Mouse (Mus musculus) liver, embryonic 11.5 days (tissue): Measurements from ENCODE around the gene Smyd4. TPM values are rescaled to one million over a fixed set of nuclear protein-coding genes. Genes with fewer than 3 reads are reported as not detected.

ENCODE experiments used
- ATAC-seq: fragments of 200-750 bp; cut with Nextera tagmentation; replicated peaks from 2 replicates; pipeline ENCODE4 v1.8.0; 2017; ENCODE audit warnings: moderate number of reproducible peaks, mild to moderate bottlenecking, moderate TSS enrichment, moderate library complexity; ENCODE audit not compliant: low FRiP score
- DNase-seq: peaks from one replicate; pipeline ENCODE4 v3.0.0-alpha.2; 2017; ENCODE audit warnings: low spot score
- H3K27ac ChIP-seq: fragments of 300-500 bp; sonication (generic); 2 replicates; pipeline ENCODE4 v1.5.1; 2014; ENCODE audit warnings: mild to moderate bottlenecking, low read depth, low read length, control low read depth
- H3K27me3 ChIP-seq: fragments of 300-500 bp; sonication (generic); replicated peaks from 2 replicates; pipeline ENCODE4 v1.6.1; 2014; ENCODE audit warnings: low read length, mixed read lengths; ENCODE audit not compliant: control insufficient read depth, insufficient read depth
- H3K36me3 ChIP-seq: fragments of 300-500 bp; sonication (generic); 2 replicates; pipeline ENCODE4 v1.6.1; 2014; ENCODE audit warnings: mild to moderate bottlenecking, low read length, moderate library complexity, mixed read lengths; ENCODE audit not compliant: control insufficient read depth, insufficient read depth
- H3K4me1 ChIP-seq: fragments of 300-500 bp; sonication (generic); replicated peaks from 2 replicates; pipeline ENCODE4 v1.6.1; 2014; ENCODE audit warnings: low read length, mixed read lengths; ENCODE audit not compliant: control insufficient read depth, insufficient read depth
- H3K4me2 ChIP-seq: fragments of 300-500 bp; sonication (generic); 2 replicates; pipeline ENCODE4 v1.6.1; 2014; ENCODE audit warnings: mild to moderate bottlenecking, control low read depth, moderate library complexity
- H3K4me3 ChIP-seq: fragments of 300-500 bp; sonication (generic); 2 replicates; pipeline ENCODE4 v1.5.1; 2014; ENCODE audit warnings: low read depth, low read length, control low read depth
- H3K9ac ChIP-seq: fragments of 300-500 bp; sonication (generic); 2 replicates; pipeline ENCODE4 v1.6.1; 2014; ENCODE audit warnings: low read depth, low read length, control low read depth
- H3K9me3 ChIP-seq: fragments of 300-500 bp; sonication (generic); 2 replicates; pipeline ENCODE4 v1.6.1; 2016; ENCODE audit warnings: low read length, inconsistent platforms, mixed read lengths; ENCODE audit not compliant: control insufficient read depth
- WGBS: fragments of 180-500 bp; shearing (Covaris S2); extraction: QIAGEN DNeasy Blood & Tissue Kit; methylation state at CpG from one replicate; pipeline ENCODE4 v1.1.7; 2014; 5-methylcytosine and 5-hydroxymethylcytosine counted together
- polyA plus RNA-seq: library from polyadenylated mRNA; unstranded; fragments of >200 nt; fragmentation: Nextera tagmentation; extraction: Ambion mirVana; gene quantifications from 2 replicates; pipeline ENCODE4 v1.2.1, GENCODE M21; 2014

Gene Smyd4
- polyA plus RNA-seq, result 10.4 and 10.9 TPM in 2 replicates

- Histone ChIP-seq H3K27me3 (no peaks in the 10 kb centered on the region), H3K4me2 (peak within 1 kb of the TSS; percentile 91), H3K9ac (peak within 1 kb of the TSS; percentile 93), H3K9me3 (no peaks in the 10 kb centered on the region), H3K36me3 (no peaks in the 10 kb centered on the region; the same call in 1 of the 2 replicates), H3K27ac (peak within 1 kb of the TSS; percentile 72), H3K4me3 (peak within 1 kb of the TSS; percentile 77), H3K4me1 (peaks cover 32% of the 10 kb centered on the region)
- DNase-seq (peak; percentile 94), ATAC-seq (peak; percentile 99)
- WGBS, result under 1% methylated on average over 56 of the region's 56 CpGs
These were observed at the start of gene Smyd4, which contains the start of gene Rpa1 for GRCm38 (mm10) chr11:75348199-75348889. Gene Smyd4, plus strand, starts transcription at chr11:75348433. Gene Rpa1, minus strand, starts transcription at chr11:75348324.

GRCm38 (mm10) chr11:75298491-75298890 is 49.7 kb upstream of the Smyd4 start:
- H3K9ac ChIP-seq, result no peak overlapping the region

GRCm38 (mm10) chr11:75299786-75300185 is 48.4 kb upstream of the Smyd4 start:
- H3K4me3 ChIP-seq, result no peak overlapping the region
- H3K27ac ChIP-seq, result no peak overlapping the region
- H3K4me2 ChIP-seq, result no peak overlapping the region
- H3K9me3 ChIP-seq, result no peaks in the 10 kb centered on the region
- no peak overlapping the region for H3K9ac ChIP-seq
- no peak for DNase-seq
- no peaks in the 10 kb centered on the region for H3K27me3 ChIP-seq
- peaks cover 27% of the 10 kb centered on the region for H3K4me1 ChIP-seq
- 90% methylated on average over 10 of the region's 10 CpGs for WGBS
- no peak for ATAC-seq
- H3K36me3 ChIP-seq, result peaks cover 23% of the 10 kb centered on the region

More at GRCm38 (mm10) chr11:75298491-75298890, 49.7 kb upstream of the Smyd4 start:
- 67% methylated on average over 11 of the region's 11 CpGs for WGBS
- ATAC-seq, result no peak
- no peak overlapping the region for H3K4me3 ChIP-seq
- no peaks in the 10 kb centered on the region; the same call in 1 of the 2 replicates for H3K27me3 ChIP-seq
- no peaks in the 10 kb centered on the region for H3K9me3 ChIP-seq
- peaks cover 35% of the 10 kb centered on the region for H3K4me1 ChIP-seq
- H3K27ac ChIP-seq, result no peak overlapping the region
- H3K4me2 ChIP-seq, result no peak overlapping the region
- peaks cover 23% of the 10 kb centered on the region for H3K36me3 ChIP-seq
- DNase-seq, result no peak

GRCm38 (mm10) chr11:75300954-75301353 is 47.3 kb upstream of the Smyd4 start:
- H3K27ac ChIP-seq, result peak overlapping the region; percentile 67

GRCm38 (mm10) chr11:75304797-75305196 is 43.4 kb upstream of the Smyd4 start:
- Histone ChIP-seq H3K9ac (no peak overlapping the region), H3K27ac (no peak overlapping the region), H3K27me3 (no peaks in the 10 kb centered on the region), H3K4me2 (no peak overlapping the region), H3K4me1 (peaks cover 18% of the 10 kb centered on the region), H3K4me3 (no peak overlapping the region), H3K36me3 (peaks cover 46% of the 10 kb centered on the region), H3K9me3 (no peaks in the 10 kb centered on the region)
- WGBS, result 74% methylated on average over 9 of the region's 9 CpGs
- no peak for ATAC-seq
- DNase-seq, result no peak

More at GRCm38 (mm10) chr11:75300954-75301353, 47.3 kb upstream of the Smyd4 start:
- H3K27me3 ChIP-seq, result no peaks in the 10 kb centered on the region
- peak overlapping the region; percentile 40 for H3K4me2 ChIP-seq
- no peak for DNase-seq
- peak overlapping the region; percentile 46 for H3K9ac ChIP-seq
- 53% methylated on average over 9 of the region's 9 CpGs for WGBS
- H3K4me3 ChIP-seq, result no peak overlapping the region
- H3K4me1 ChIP-seq, result peaks cover 24% of the 10 kb centered on the region
- peaks cover 29% of the 10 kb centered on the region for H3K36me3 ChIP-seq
- H3K9me3 ChIP-seq, result no peaks in the 10 kb centered on the region
- ATAC-seq, result peak; percentile 90

- no peak for ATAC-seq
- no peak for DNase-seq
- no peak overlapping the region for H3K9ac ChIP-seq
- peaks cover 2% of the 10 kb centered on the region; the same call in 1 of the 2 replicates for H3K4me1 ChIP-seq
- WGBS, result 92% methylated on average over 4 of the region's 4 CpGs
- H3K27ac ChIP-seq, result no peak overlapping the region
- H3K27me3 ChIP-seq, result no peaks in the 10 kb centered on the region
- H3K36me3 ChIP-seq, result peaks cover 52% of the 10 kb centered on the region
- no peak overlapping the region for H3K4me2 ChIP-seq
- H3K9me3 ChIP-seq, result no peaks in the 10 kb centered on the region
- no peak overlapping the region for H3K4me3 ChIP-seq
These were observed 39.6 kb upstream of the Smyd4 start for GRCm38 (mm10) chr11:75308650-75309049.

GRCm38 (mm10) chr11:75310813-75311212 is 37.4 kb upstream of the Smyd4 start:
- no peaks in the 10 kb centered on the region for H3K27me3 ChIP-seq
- no peak overlapping the region for H3K27ac ChIP-seq
- no peak overlapping the region for H3K9ac ChIP-seq
- DNase-seq (no peak), ATAC-seq (no peak)
- H3K4me2 ChIP-seq, result no peak overlapping the region
- no peaks in the 10 kb centered on the region for H3K9me3 ChIP-seq
- H3K36me3 ChIP-seq, result peaks cover 60% of the 10 kb centered on the region
- H3K4me3 ChIP-seq, result no peak overlapping the region
- H3K4me1 ChIP-seq, result peaks cover 4% of the 10 kb centered on the region; the same call in 1 of the 2 replicates
- 90% methylated on average over 8 of the region's 8 CpGs for whole genome bisulfite sequencing

- Histone ChIP-seq H3K9ac (no peak overlapping the region), H3K4me2 (no peak overlapping the region), H3K27me3 (no peaks in the 10 kb centered on the region), H3K27ac (no peak overlapping the region), H3K4me1 (peaks cover 3% of the 10 kb centered on the region; the same call in 1 of the 2 replicates), H3K4me3 (no peak overlapping the region), H3K9me3 (no peaks in the 10 kb centered on the region), H3K36me3 (peaks cover 58% of the 10 kb centered on the region)
- ATAC-seq (no peak), DNase-seq (no peak)
- 94% methylated on average over 6 of the region's 6 CpGs for WGBS
These were observed 36.5 kb upstream of the Smyd4 start for GRCm38 (mm10) chr11:75311751-75312150.

GRCm38 (mm10) chr11:75313834-75314233 is 34.4 kb upstream of the Smyd4 start:
- Histone ChIP-seq H3K4me3 (no peak overlapping the region), H3K9me3 (no peaks in the 10 kb centered on the region), H3K36me3 (peaks cover 58% of the 10 kb centered on the region), H3K27ac (no peak overlapping the region), H3K4me1 (peaks cover 3% of the 10 kb centered on the region), H3K27me3 (no peaks in the 10 kb centered on the region), H3K4me2 (no peak overlapping the region), H3K9ac (no peak overlapping the region)
- ATAC-seq (peak; percentile 68), DNase-seq (no peak)
- 60% methylated on average over 8 of the region's 8 CpGs for WGBS
